Mouse (Mus musculus): ENCODE results near the gene Sec16b. TPM values are rescaled to one million over a fixed set of nuclear protein-coding genes. Genes with fewer than 3 reads are reported as not detected.

Sec16b gene
- total RNA-seq (2014; fragmentation: Nextera tagmentation) (2.8 TPM in 1 of 2 replicates, not detected in the other), total RNA-seq (2017) (0.11 TPM in 1 of 2 replicates, not detected in the other), polyA plus RNA-seq (2012) (0.02 TPM in 1 of 2 replicates, not detected in the other)

- no peak for ATAC-seq (ENCODE audit: extremely low read depth, insufficient number of reproducible peaks, low FRiP score, poor library complexity, severe bottlenecking)
- H3K4me3 ChIP-seq (ENCODE audit: low read depth, low read length) = no peak within 1 kb of the TSS
- no peak for DNase-seq (ENCODE audit: low spot score)
- no peaks in the 10 kb centered on the region for H3K36me3 ChIP-seq (replicated peaks)
- H3K27me3 ChIP-seq (ENCODE audit: insufficient read depth, low read length) = no peaks in the 10 kb centered on the region
- 0 out of 2 replicates have a peak, but pooled peaks cover 7% of the 10 kb centered on the region for H3K9me3 ChIP-seq (replicated peaks)
- H3K4me1 ChIP-seq (ENCODE audit: insufficient read depth, low read depth, low read length) = peaks cover 20% of the 10 kb centered on the region
- no peak for TF ChIP-seq GATA2 (IDR thresholded peaks at IDR 0.05; ENCODE audit: borderline replicate concordance, low read depth, low read length)
- no peak for TF ChIP-seq CTCF (IDR thresholded peaks at IDR 0.05; ENCODE audit: low read depth, low read length)
- no peak for TF ChIP-seq TAL1 (conservative IDR thresholded peaks at IDR 0.05; ENCODE audit: low read depth, low read length)
- no peak for TF ChIP-seq POLR2AphosphoS5 (IDR thresholded peaks at IDR 0.05; ENCODE audit: insufficient replicate concordance, low read depth, low read length)
- TF ChIP-seq GATA1 (IDR thresholded peaks at IDR 0.05; ENCODE audit: borderline replicate concordance, low read length) = no peak
Observed at GRCm38 (mm10) chr1:157506522-157506921, at the start of gene Sec16b. Sec16b (plus strand) TSS chr1:157506728.

GRCm38 (mm10) chr1:157457789-157458188 lies 48.7 kb upstream of the Sec16b start:
- DNase-seq (ENCODE audit: low spot score) (no peak), ATAC-seq (ENCODE audit: extremely low read depth, insufficient number of reproducible peaks, low FRiP score, poor library complexity, severe bottlenecking) (no peak)
- peaks cover 3% of the 10 kb centered on the region; the same call in 1 of the 2 replicates for H3K27me3 ChIP-seq (ENCODE audit: insufficient read depth, low read length)
- TF ChIP-seq GATA1 (IDR thresholded peaks at IDR 0.05; ENCODE audit: borderline replicate concordance, low read length) (no peak), GATA2 (IDR thresholded peaks at IDR 0.05; ENCODE audit: borderline replicate concordance, low read depth, low read length) (no peak), TAL1 (conservative IDR thresholded peaks at IDR 0.05; ENCODE audit: low read depth, low read length) (no peak), CTCF (IDR thresholded peaks at IDR 0.05; ENCODE audit: low read depth, low read length) (no peak), POLR2AphosphoS5 (IDR thresholded peaks at IDR 0.05; ENCODE audit: insufficient replicate concordance, low read depth, low read length) (no peak)
- peaks cover 6% of the 10 kb centered on the region for H3K9me3 ChIP-seq (replicated peaks)
- H3K4me3 ChIP-seq (ENCODE audit: low read depth, low read length) = no peak overlapping the region
- 0 out of 2 replicates have a peak, but pooled peaks cover 3% of the 10 kb centered on the region for H3K4me1 ChIP-seq (ENCODE audit: insufficient read depth, low read depth, low read length)
- no peaks in the 10 kb centered on the region for H3K36me3 ChIP-seq (replicated peaks)

GRCm38 (mm10) chr1:157458421-157459208 lies 47.9 kb upstream of the Sec16b start, which contains the start of gene Cryzl2:
Cryzl2 (plus strand) TSS chr1:157458577.
- Histone ChIP-seq H3K4me1 (ENCODE audit: insufficient read depth, low read depth, low read length) (0 out of 2 replicates have a peak, but pooled peaks cover 3% of the 10 kb centered on the region), H3K36me3 (replicated peaks) (no peaks in the 10 kb centered on the region), H3K9me3 (replicated peaks) (peaks cover 5% of the 10 kb centered on the region), H3K27me3 (ENCODE audit: insufficient read depth, low read length) (peaks cover 3% of the 10 kb centered on the region; the same call in 1 of the 2 replicates), H3K4me3 (ENCODE audit: low read depth, low read length) (no peak within 1 kb of the TSS; the same call in 1 of the 2 replicates)
- ATAC-seq (ENCODE audit: extremely low read depth, insufficient number of reproducible peaks, low FRiP score, poor library complexity, severe bottlenecking) (no peak), DNase-seq (ENCODE audit: low spot score) (no peak)
- TF ChIP-seq GATA1 (IDR thresholded peaks at IDR 0.05; ENCODE audit: borderline replicate concordance, low read length) = no peak
- no peak for TF ChIP-seq POLR2AphosphoS5 (IDR thresholded peaks at IDR 0.05; ENCODE audit: insufficient replicate concordance, low read depth, low read length)
- no peak for TF ChIP-seq GATA2 (IDR thresholded peaks at IDR 0.05; ENCODE audit: borderline replicate concordance, low read depth, low read length)
- no peak for TF ChIP-seq TAL1 (conservative IDR thresholded peaks at IDR 0.05; ENCODE audit: low read depth, low read length)
- no peak for TF ChIP-seq CTCF (IDR thresholded peaks at IDR 0.05; ENCODE audit: low read depth, low read length)

GRCm38 (mm10) chr1:157459904-157460303 lies 46.6 kb upstream of the Sec16b start:
- H3K36me3 ChIP-seq (replicated peaks) = no peaks in the 10 kb centered on the region
- H3K27me3 ChIP-seq (ENCODE audit: insufficient read depth, low read length) = peaks cover 3% of the 10 kb centered on the region; the same call in 1 of the 2 replicates
- DNase-seq (ENCODE audit: low spot score) = no peak
- TF ChIP-seq CTCF (IDR thresholded peaks at IDR 0.05; ENCODE audit: low read depth, low read length) (no peak), GATA1 (IDR thresholded peaks at IDR 0.05; ENCODE audit: borderline replicate concordance, low read length) (no peak), GATA2 (IDR thresholded peaks at IDR 0.05; ENCODE audit: borderline replicate concordance, low read depth, low read length) (no peak), POLR2AphosphoS5 (IDR thresholded peaks at IDR 0.05; ENCODE audit: insufficient replicate concordance, low read depth, low read length) (no peak), TAL1 (conservative IDR thresholded peaks at IDR 0.05; ENCODE audit: low read depth, low read length) (no peak)
- ATAC-seq (ENCODE audit: extremely low read depth, insufficient number of reproducible peaks, low FRiP score, poor library complexity, severe bottlenecking) = peak; percentile 8; the same call in 1 of the 2 replicates
- H3K9me3 ChIP-seq (replicated peaks) = peaks cover 5% of the 10 kb centered on the region
- H3K4me3 ChIP-seq (ENCODE audit: low read depth, low read length) = no peak overlapping the region
- 0 out of 2 replicates have a peak, but pooled peaks cover 3% of the 10 kb centered on the region for H3K4me1 ChIP-seq (ENCODE audit: insufficient read depth, low read depth, low read length)

GRCm38 (mm10) chr1:157461276-157461675 lies 45.3 kb upstream of the Sec16b start:
- H3K4me1 ChIP-seq (ENCODE audit: insufficient read depth, low read depth, low read length) = 0 out of 2 replicates have a peak, but pooled peaks cover 3% of the 10 kb centered on the region
- H3K9me3 ChIP-seq (replicated peaks) = peaks cover 5% of the 10 kb centered on the region
- H3K27me3 ChIP-seq (ENCODE audit: insufficient read depth, low read length) = peaks cover 3% of the 10 kb centered on the region; the same call in 1 of the 2 replicates
- H3K4me3 ChIP-seq (ENCODE audit: low read depth, low read length) = no peak overlapping the region
- no peak for ATAC-seq (ENCODE audit: extremely low read depth, insufficient number of reproducible peaks, low FRiP score, poor library complexity, severe bottlenecking)
- no peak for DNase-seq (ENCODE audit: low spot score)
- H3K36me3 ChIP-seq (replicated peaks) = no peaks in the 10 kb centered on the region
- TF ChIP-seq POLR2AphosphoS5 (IDR thresholded peaks at IDR 0.05; ENCODE audit: insufficient replicate concordance, low read depth, low read length) (no peak), GATA1 (IDR thresholded peaks at IDR 0.05; ENCODE audit: borderline replicate concordance, low read length) (no peak), GATA2 (IDR thresholded peaks at IDR 0.05; ENCODE audit: borderline replicate concordance, low read depth, low read length) (no peak), CTCF (IDR thresholded peaks at IDR 0.05; ENCODE audit: low read depth, low read length) (no peak), TAL1 (conservative IDR thresholded peaks at IDR 0.05; ENCODE audit: low read depth, low read length) (no peak)

- H3K27me3 ChIP-seq (ENCODE audit: insufficient read depth, low read length) = peaks cover 3% of the 10 kb centered on the region; the same call in 1 of the 2 replicates
- TF ChIP-seq CTCF (IDR thresholded peaks at IDR 0.05; ENCODE audit: low read depth, low read length) (no peak), GATA2 (IDR thresholded peaks at IDR 0.05; ENCODE audit: borderline replicate concordance, low read depth, low read length) (no peak), TAL1 (conservative IDR thresholded peaks at IDR 0.05; ENCODE audit: low read depth, low read length) (no peak), GATA1 (IDR thresholded peaks at IDR 0.05; ENCODE audit: borderline replicate concordance, low read length) (no peak)
Observed at GRCm38 (mm10) chr1:157462336-157462735, 44.2 kb upstream of the Sec16b start.

More at GRCm38 (mm10) chr1:157462336-157462735, 44.2 kb upstream of the Sec16b start:
- H3K4me1 ChIP-seq (ENCODE audit: insufficient read depth, low read depth, low read length) = 0 out of 2 replicates have a peak, but pooled peaks cover 3% of the 10 kb centered on the region
- no peak overlapping the region for H3K4me3 ChIP-seq (ENCODE audit: low read depth, low read length)
- ATAC-seq (ENCODE audit: extremely low read depth, insufficient number of reproducible peaks, low FRiP score, poor library complexity, severe bottlenecking) (no peak), DNase-seq (ENCODE audit: low spot score) (no peak)
- peaks cover 8% of the 10 kb centered on the region for H3K9me3 ChIP-seq (replicated peaks)
- H3K36me3 ChIP-seq (replicated peaks) = no peaks in the 10 kb centered on the region

All from G1E (cell line).